14 mouse cellular contexts compared by ENCODE assay signal in the genomic region with DNA sequence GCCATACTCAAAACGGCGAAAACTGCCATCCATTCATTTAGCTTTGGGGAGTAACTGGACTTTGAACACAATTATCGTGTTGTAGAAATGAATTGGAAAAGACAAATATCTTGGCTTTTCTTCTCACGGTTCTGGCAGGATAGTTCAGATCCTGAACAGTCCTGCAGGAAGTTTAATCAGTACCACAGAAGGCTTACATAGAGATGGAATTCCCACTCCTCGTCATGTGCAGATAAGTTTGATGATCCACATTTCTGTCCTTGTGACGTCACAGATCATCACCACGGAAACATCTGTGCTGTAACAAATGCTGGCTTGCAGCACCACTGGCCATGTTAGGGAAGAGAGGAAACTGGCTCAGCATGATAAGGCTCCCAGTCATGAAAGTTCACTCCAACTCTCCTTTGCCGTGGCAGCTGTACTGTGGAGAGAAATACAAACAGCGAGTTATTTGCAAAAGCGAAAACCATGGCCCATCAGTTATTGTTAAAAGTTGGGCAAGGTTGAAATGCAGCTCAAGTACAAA.
DNase-seq lines count a peak whose midpoint lies in the region; ATAC-seq and TF ChIP-seq lines count a peak whose summit lies in the region.
"Had no signal": no experiment of that assay in that cellular context is flagged by ENCODE, and none has a peak within 500 bp of the region (broad histone marks: within the 10 kb centered on the region; RNA-seq: fewer than 3 reads in every experiment).

No protein-coding gene starts in this region.

- no peak for TF ChIP-seq EP300 in stomach, postnatal 0 days (optimal IDR thresholded peaks at IDR 0.05)

- H3K4me3 ChIP-seq in heart, embryonic 13.5 days: no peak overlapping the region
- no peak overlapping the region for H3K4me3 ChIP-seq in liver, embryonic 13.5 days (replicated peaks)
- H3K4me3 ChIP-seq in stomach, postnatal 0 days (ENCODE audit: low read depth, low read length): no peak overlapping the region
- H3K4me3 ChIP-seq: forebrain, embryonic 10.5 days; stomach, embryonic 15.5 days had no signal

- DNase-seq in kidney, postnatal 14 days: peak; percentile 25
- no peak for DNase-seq in kidney, adult 11 months
- DNase-seq in liver, embryonic 13.5 days: peak; percentile 8
- DNase-seq in cerebellum, adult 11-12 months: no peak
- DNase-seq in ovary, postnatal 36 days (ENCODE audit: low spot score): no peak
- no peak for DNase-seq in stomach, postnatal 0 days (ENCODE audit: low spot score)
- DNase-seq: gastrocnemius, postnatal 14 days; kidney, adult 18-20 months; lung, postnatal 14 days; right cerebral cortex, postnatal 14 days had no signal

- H3K4me1 ChIP-seq in heart, embryonic 13.5 days: peaks cover 29% of the 10 kb centered on the region
- peaks cover 14% of the 10 kb centered on the region for H3K4me1 ChIP-seq in liver, embryonic 13.5 days (replicated peaks)
- no peaks in the 10 kb centered on the region for H3K4me1 ChIP-seq in stomach, postnatal 0 days (replicated peaks; ENCODE audit: control insufficient read depth, insufficient read depth)
- H3K4me1 ChIP-seq: stomach, embryonic 15.5 days had no signal

- H3K27me3 ChIP-seq in heart, embryonic 13.5 days (replicated peaks): no peaks in the 10 kb centered on the region
- no peaks in the 10 kb centered on the region for H3K27me3 ChIP-seq in liver, embryonic 13.5 days
- H3K27me3 ChIP-seq in stomach, postnatal 0 days (ENCODE audit: control insufficient read depth, insufficient read depth, low read length): no peaks in the 10 kb centered on the region
- H3K27me3 ChIP-seq: stomach, embryonic 15.5 days had no signal

- H3K36me3 ChIP-seq in heart, embryonic 13.5 days: no peaks in the 10 kb centered on the region
- no peaks in the 10 kb centered on the region for H3K36me3 ChIP-seq in liver, embryonic 13.5 days
- no peaks in the 10 kb centered on the region for H3K36me3 ChIP-seq in stomach, postnatal 0 days (ENCODE audit: control insufficient read depth, insufficient read depth, low read length)
- H3K36me3 ChIP-seq: forebrain, embryonic 10.5 days; stomach, embryonic 15.5 days had no signal

- no peaks in the 10 kb centered on the region for H3K9me3 ChIP-seq in heart, embryonic 13.5 days
- no peaks in the 10 kb centered on the region for H3K9me3 ChIP-seq in liver, embryonic 13.5 days (replicated peaks)
- H3K9me3 ChIP-seq in stomach, postnatal 0 days (ENCODE audit: control insufficient read depth, low read length): no peaks in the 10 kb centered on the region
- H3K9me3 ChIP-seq: forebrain, embryonic 10.5 days; stomach, embryonic 15.5 days had no signal

- peak overlapping the region; percentile 18 for H3K4me2 ChIP-seq in heart, embryonic 13.5 days
- no peak overlapping the region for H3K4me2 ChIP-seq in liver, embryonic 13.5 days
- H3K4me2 ChIP-seq in stomach, postnatal 0 days (replicated peaks; ENCODE audit: low read depth): no peak overlapping the region
- H3K4me2 ChIP-seq: stomach, embryonic 15.5 days had no signal

- WGBS in heart, embryonic 13.5 days: 34% methylated on average over 10 of the region's 10 CpGs
- WGBS in liver, embryonic 13.5 days (ENCODE audit: insufficient replicate concordance): 10% methylated on average over 10 of the region's 10 CpGs
- WGBS in stomach, postnatal 0 days: 51% methylated on average over 10 of the region's 10 CpGs

- no peak overlapping the region for H3K9ac ChIP-seq in heart, embryonic 13.5 days
- no peak overlapping the region for H3K9ac ChIP-seq in liver, embryonic 13.5 days
- H3K9ac ChIP-seq in stomach, postnatal 0 days (ENCODE audit: low read length): no peak overlapping the region
- H3K9ac ChIP-seq: stomach, embryonic 15.5 days had no signal

- H3K27ac ChIP-seq in heart, embryonic 13.5 days (replicated peaks): peak overlapping the region; percentile 83
- peak overlapping the region; percentile 59 for H3K27ac ChIP-seq in liver, embryonic 13.5 days
- no peak overlapping the region for H3K27ac ChIP-seq in stomach, postnatal 0 days (replicated peaks)
- H3K27ac ChIP-seq: forebrain, embryonic 10.5 days; stomach, embryonic 15.5 days had no signal

- peak; percentile 80 for ATAC-seq in common myeloid progenitor, adult 5-6 weeks (replicated peaks; ENCODE audit: low read depth, poor library complexity, severe bottlenecking)
- peak; percentile 62; the same call in 1 of the 2 replicates for ATAC-seq in heart, embryonic 13.5 days (ENCODE audit: extremely low read depth, insufficient number of reproducible peaks, low FRiP score, low TSS enrichment)
- ATAC-seq in liver, embryonic 13.5 days (ENCODE audit: low read depth): peak; percentile 72
- ATAC-seq in stomach, postnatal 0 days (ENCODE audit: low FRiP score, low TSS enrichment): no peak

- no peak for TF ChIP-seq CTCF in stomach, postnatal 0 days (IDR thresholded peaks at IDR 0.05; ENCODE audit: low read depth)

Comparison
In these comparisons a context has a peak if more than half of its experiments do, and no peak if none do; other contexts are left out.
1. DNase-seq: peak in kidney, postnatal 14 days (single experiment) and liver, embryonic 13.5 days (single experiment); none in kidney, adult 11 months (single experiment), cerebellum, adult 11-12 months (single experiment), ovary, postnatal 36 days (single experiment) and stomach, postnatal 0 days (single experiment).